Comparison of ENCODE assay signal across 13 mouse cellular contexts in the genomic region with DNA sequence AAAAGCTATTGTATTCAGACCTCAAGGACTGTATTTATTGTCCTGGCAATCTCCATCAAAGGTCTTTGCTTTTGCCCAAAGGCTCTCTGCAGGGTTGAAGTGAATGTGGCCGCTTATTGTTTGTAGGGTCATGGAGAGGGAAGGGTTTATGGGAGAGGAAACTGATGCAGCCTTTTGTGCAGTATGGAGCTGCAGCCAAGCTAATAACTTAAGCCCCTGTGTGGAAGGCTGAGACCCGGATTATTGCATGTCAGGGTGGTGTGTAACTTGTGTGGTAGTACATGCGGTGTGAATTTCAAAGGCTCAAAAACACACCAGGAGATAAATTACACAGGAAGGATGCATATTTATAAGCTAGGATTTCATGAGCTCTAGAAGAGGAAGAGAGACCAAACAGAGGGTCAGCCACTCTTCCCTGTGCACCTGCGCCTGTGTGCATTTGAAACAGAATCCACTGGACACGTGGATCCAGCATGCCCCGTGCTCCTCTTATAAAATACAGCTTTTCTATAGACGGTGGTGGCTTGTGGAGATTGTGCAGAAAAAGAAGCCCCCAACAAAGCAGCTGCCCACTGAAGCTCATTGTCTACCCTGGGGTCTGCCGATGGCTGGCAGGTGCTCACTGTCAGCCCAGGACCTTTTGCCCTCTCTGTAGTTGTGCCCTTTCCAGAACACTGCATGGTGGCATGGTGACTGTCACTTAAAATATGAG. TPM values are rescaled to one million over a fixed set of nuclear protein-coding genes. Genes with fewer than 3 reads are reported as not detected.
DNase-seq lines count a peak whose midpoint lies in the region; ATAC-seq and TF ChIP-seq lines count a peak whose summit lies in the region.
"Had no signal": no experiment of that assay in that cellular context is flagged by ENCODE, and none has a peak within 500 bp of the region (broad histone marks: within the 10 kb centered on the region; RNA-seq: fewer than 3 reads in every experiment).

No protein-coding gene starts in this region.

- H3K36me3 ChIP-seq in kidney, postnatal 0 days (ENCODE audit: insufficient read depth, low read length): no peaks in the 10 kb centered on the region
- H3K36me3 ChIP-seq in forebrain, embryonic 14.5 days (ENCODE audit: control insufficient read depth, insufficient read depth, low read length): no peaks in the 10 kb centered on the region
- H3K36me3 ChIP-seq in hindbrain, embryonic 16.5 days (ENCODE audit: control insufficient read depth, insufficient read depth, low read length): no peaks in the 10 kb centered on the region
- H3K36me3 ChIP-seq in neural tube, embryonic 13.5 days: no peaks in the 10 kb centered on the region
- H3K36me3 ChIP-seq: liver, embryonic 12.5 days had no signal

- H3K4me3 ChIP-seq in kidney, postnatal 0 days (replicated peaks; ENCODE audit: low read depth, low read length): no peak overlapping the region
- H3K4me3 ChIP-seq in forebrain, embryonic 14.5 days (ENCODE audit: low read depth, low read length): no peak overlapping the region
- no peak overlapping the region for H3K4me3 ChIP-seq in hindbrain, embryonic 16.5 days (ENCODE audit: low read length)
- H3K4me3 ChIP-seq in neural tube, embryonic 13.5 days: no peak overlapping the region
- H3K4me3 ChIP-seq: liver, embryonic 12.5 days had no signal

- ATAC-seq in kidney, postnatal 0 days (replicated peaks; ENCODE audit: low FRiP score, low read depth): no peak
- peak; percentile 62; the same call in 1 of the 2 replicates for ATAC-seq in forebrain, embryonic 14.5 days
- peak; percentile 45; the same call in 1 of the 2 replicates for ATAC-seq in hindbrain, embryonic 16.5 days
- ATAC-seq in neural tube, embryonic 13.5 days (ENCODE audit: low read depth): peak; percentile 70
- ATAC-seq: intestine, postnatal 0 days; liver, embryonic 12.5 days had no signal

- TF ChIP-seq CTCF in kidney, postnatal 0 days (IDR thresholded peaks at IDR 0.05; ENCODE audit: low read depth): no peak

- no peak overlapping the region for H3K27ac ChIP-seq in kidney, postnatal 0 days
- peak overlapping the region; percentile 5; the same call in 1 of the 2 replicates for H3K27ac ChIP-seq in forebrain, embryonic 14.5 days (ENCODE audit: low read depth, low read length)
- H3K27ac ChIP-seq in hindbrain, embryonic 16.5 days (ENCODE audit: low read depth, low read length): no peak overlapping the region
- H3K27ac ChIP-seq in neural tube, embryonic 13.5 days (replicated peaks): peak overlapping the region; percentile 71
- H3K27ac ChIP-seq: liver, embryonic 12.5 days had no signal

- H3K4me1 ChIP-seq in kidney, postnatal 0 days (replicated peaks; ENCODE audit: insufficient read depth, low read length): 0 out of 2 replicates have a peak, but pooled peaks cover 16% of the 10 kb centered on the region
- H3K4me1 ChIP-seq in forebrain, embryonic 14.5 days (ENCODE audit: control insufficient read depth, insufficient read depth, low read length): peaks cover 15% of the 10 kb centered on the region; the same call in 1 of the 2 replicates
- peaks cover 10% of the 10 kb centered on the region for H3K4me1 ChIP-seq in hindbrain, embryonic 16.5 days (ENCODE audit: control insufficient read depth, insufficient read depth, low read depth, low read length)
- peaks cover 46% of the 10 kb centered on the region for H3K4me1 ChIP-seq in neural tube, embryonic 13.5 days (replicated peaks)

- no peak for DNase-seq in kidney, postnatal 0 days (ENCODE audit: low spot score)
- DNase-seq in kidney, postnatal 10 days: no peak
- no peak for DNase-seq in forebrain, embryonic 14.5 days (ENCODE audit: low spot score)
- no peak for DNase-seq in spleen, adult 18-20 months
- DNase-seq in lung, postnatal 4 days: no peak
- DNase-seq: heart, postnatal 14 days; lung, postnatal 10 days; right cerebral cortex, postnatal 25 days; thymus, adult 2 months had no signal

- 31% methylated on average over 8 of the region's 8 CpGs for WGBS in kidney, postnatal 0 days
- WGBS in forebrain, embryonic 14.5 days: 39% methylated on average over 8 of the region's 8 CpGs
- 26% methylated on average over 8 of the region's 8 CpGs for WGBS in hindbrain, embryonic 16.5 days
- WGBS in neural tube, embryonic 13.5 days: 15% methylated on average over 8 of the region's 8 CpGs

- no peaks in the 10 kb centered on the region for H3K9me3 ChIP-seq in kidney, postnatal 0 days (replicated peaks; ENCODE audit: low read length)
- no peaks in the 10 kb centered on the region for H3K9me3 ChIP-seq in forebrain, embryonic 14.5 days (replicated peaks; ENCODE audit: control insufficient read depth, low read length)
- H3K9me3 ChIP-seq in hindbrain, embryonic 16.5 days (ENCODE audit: control insufficient read depth, low read length): no peaks in the 10 kb centered on the region
- no peaks in the 10 kb centered on the region for H3K9me3 ChIP-seq in neural tube, embryonic 13.5 days
- H3K9me3 ChIP-seq: liver, embryonic 12.5 days had no signal

- 0 out of 2 replicates have a peak overlapping the region, but pooled peaks have one; percentile 18 for H3K9ac ChIP-seq in kidney, postnatal 0 days (ENCODE audit: low read depth, low read length)
- no peak overlapping the region for H3K9ac ChIP-seq in forebrain, embryonic 14.5 days (ENCODE audit: low read length)
- no peak overlapping the region for H3K9ac ChIP-seq in hindbrain, embryonic 16.5 days (ENCODE audit: low read depth, low read length)
- no peak overlapping the region for H3K9ac ChIP-seq in neural tube, embryonic 13.5 days
- H3K9ac ChIP-seq: liver, embryonic 12.5 days had no signal

- H3K27me3 ChIP-seq in kidney, postnatal 0 days (ENCODE audit: insufficient read depth, low read length): no peaks in the 10 kb centered on the region
- H3K27me3 ChIP-seq in forebrain, embryonic 14.5 days (replicated peaks; ENCODE audit: control insufficient read depth, insufficient read depth, low read length): no peaks in the 10 kb centered on the region
- H3K27me3 ChIP-seq in hindbrain, embryonic 16.5 days (replicated peaks; ENCODE audit: control insufficient read depth, insufficient read depth, low read length): no peaks in the 10 kb centered on the region
- H3K27me3 ChIP-seq in neural tube, embryonic 13.5 days: no peaks in the 10 kb centered on the region
- H3K27me3 ChIP-seq: liver, embryonic 12.5 days had no signal

- no peak overlapping the region for H3K4me2 ChIP-seq in kidney, postnatal 0 days (ENCODE audit: low read length)
- H3K4me2 ChIP-seq in forebrain, embryonic 14.5 days (ENCODE audit: low read length): no peak overlapping the region
- H3K4me2 ChIP-seq in hindbrain, embryonic 16.5 days (ENCODE audit: low read length): no peak overlapping the region
- no peak overlapping the region for H3K4me2 ChIP-seq in neural tube, embryonic 13.5 days
- H3K4me2 ChIP-seq: liver, embryonic 12.5 days had no signal

RNA-seq across cellular contexts. Expression of a gene that starts 18.3 kb away (rescaled TPM):
- 12.2 and 16.3 TPM in 2 replicates for polyA plus RNA-seq in kidney, postnatal 0 days (2015; fragmentation: Nextera tagmentation; extraction: Ambion mirVana)
- 13.9 and 18.5 TPM in 2 replicates for polyA plus RNA-seq in forebrain, embryonic 14.5 days (2014; fragmentation: Nextera tagmentation; extraction: Ambion mirVana)
- 16.3 and 22.1 TPM in 2 replicates for polyA plus RNA-seq in hindbrain, embryonic 16.5 days (2015; fragmentation: Nextera tagmentation; extraction: Ambion mirVana)
- polyA plus RNA-seq in neural tube, embryonic 13.5 days (2015; fragmentation: Nextera tagmentation; extraction: Ambion mirVana): 13.3 and 15.1 TPM in 2 replicates

RNA-seq across cellular contexts. Expression of a gene that starts 36.4 kb away (rescaled TPM):
- polyA plus RNA-seq in kidney, postnatal 0 days (2015; fragmentation: Nextera tagmentation; extraction: Ambion mirVana): not detected in 2 replicates
- polyA plus RNA-seq in forebrain, embryonic 14.5 days (2014; fragmentation: Nextera tagmentation; extraction: Ambion mirVana): not detected in 2 replicates
- polyA plus RNA-seq in hindbrain, embryonic 16.5 days (2015; fragmentation: Nextera tagmentation; extraction: Ambion mirVana): not detected in 2 replicates
- polyA plus RNA-seq in neural tube, embryonic 13.5 days (2015; fragmentation: Nextera tagmentation; extraction: Ambion mirVana): not detected in 2 replicates
- polyA plus RNA-seq: intestine, postnatal 0 days; liver, embryonic 12.5 days; thymus, adult 2 months had no signal

Comparison
In these comparisons a context has a peak if more than half of its experiments do, and no peak if none do; other contexts are left out.
1. H3K27ac ChIP-seq: peak in forebrain, embryonic 14.5 days (single experiment) and neural tube, embryonic 13.5 days (single experiment); none in kidney, postnatal 0 days (single experiment) and hindbrain, embryonic 16.5 days (single experiment).